Mouse (Mus musculus): ENCODE measurements around the gene Gm42715.
"Not testable (repeated sequence)": the region's sequence is repeated elsewhere in the genome, so short reads cannot be mapped to it uniquely, and the experiment has no call there.

Gene Gm42715

GRCm38 (mm10) chr7:127497382-127497781 is 22.0 kb upstream of the Gm42715 start:
- DNase-seq (ENCODE audit: extremely low spot score), result no peak

GRCm38 (mm10) chr7:127498407-127498806 is 21.0 kb upstream of the Gm42715 start:
- no peak for DNase-seq (ENCODE audit: extremely low spot score)

- no peak for DNase-seq (ENCODE audit: extremely low spot score)
Measured at GRCm38 (mm10) chr7:127508291-127508690, 11.1 kb upstream of the Gm42715 start.

GRCm38 (mm10) chr7:127509830-127510229 is 9.6 kb upstream of the Gm42715 start:
- DNase-seq (ENCODE audit: extremely low spot score), result not testable (repeated sequence)

- DNase-seq (ENCODE audit: extremely low spot score), result no peak
Measured at GRCm38 (mm10) chr7:127511241-127511640, 8.1 kb upstream of the Gm42715 start.

GRCm38 (mm10) chr7:127511808-127512230 is 7.6 kb upstream of the Gm42715 start, which contains the start of gene Srcap:
Srcap (plus strand) TSS chr7:127511983.
- peak; percentile 95 for DNase-seq (ENCODE audit: extremely low spot score)

GRCm38 (mm10) chr7:127512231-127513015 is 7.0 kb upstream of the Gm42715 start:
- peak; percentile 92 for DNase-seq (ENCODE audit: extremely low spot score)

GRCm38 (mm10) chr7:127513016-127513390 is 6.4 kb upstream of the Gm42715 start:
- no peak for DNase-seq (ENCODE audit: extremely low spot score)

GRCm38 (mm10) chr7:127513781-127514180 is 5.6 kb upstream of the Gm42715 start:
- no peak for DNase-seq (ENCODE audit: extremely low spot score)

GRCm38 (mm10) chr7:127515846-127516245 is 3.5 kb upstream of the Gm42715 start:
- no peak for DNase-seq (ENCODE audit: extremely low spot score)

GRCm38 (mm10) chr7:127516344-127516743 is 3.0 kb upstream of the Gm42715 start:
- DNase-seq (ENCODE audit: extremely low spot score), result no peak

- no peak for DNase-seq (ENCODE audit: extremely low spot score)
Measured at GRCm38 (mm10) chr7:127541671-127542070, 22.3 kb downstream of the Gm42715 start.

GRCm38 (mm10) chr7:127549116-127549835 is 29.9 kb downstream of the Gm42715 start:
- no peak for DNase-seq (ENCODE audit: extremely low spot score)

GRCm38 (mm10) chr7:127551558-127551957 is 32.2 kb downstream of the Gm42715 start:
- no peak for DNase-seq (ENCODE audit: extremely low spot score)

- no peak for DNase-seq (ENCODE audit: extremely low spot score)
Measured at GRCm38 (mm10) chr7:127560580-127560979, 41.2 kb downstream of the Gm42715 start.

- no peak for DNase-seq (ENCODE audit: extremely low spot score)
Measured at GRCm38 (mm10) chr7:127561340-127561858, 42.0 kb downstream of the Gm42715 start, which contains the start of gene Tmem265. Tmem265 (plus strand) TSS chr7:127561390.

GRCm38 (mm10) chr7:127564381-127565150 is 45.2 kb downstream of the Gm42715 start:
- DNase-seq (ENCODE audit: extremely low spot score), result no peak

GRCm38 (mm10) chr7:127572895-127573471 is 53.6 kb downstream of the Gm42715 start, which contains the start of gene Phkg2:
Phkg2 (plus strand) TSS chr7:127573340.
- DNase-seq (ENCODE audit: extremely low spot score), result peak; percentile 90

GRCm38 (mm10) chr7:127573503-127574008 is 54.2 kb downstream of the Gm42715 start:
- DNase-seq (ENCODE audit: extremely low spot score), result no peak

- DNase-seq (ENCODE audit: extremely low spot score), result no peak
Measured at GRCm38 (mm10) chr7:127574115-127574514, 54.7 kb downstream of the Gm42715 start.

- no peak for DNase-seq (ENCODE audit: extremely low spot score)
Measured at GRCm38 (mm10) chr7:127583260-127583659, 63.9 kb downstream of the Gm42715 start.

Measured in embryo, embryonic 9.5 days (tissue).